Mouse (Mus musculus) cerebellum, adult 8-10 months (tissue): ENCODE data around the gene Enpp6.

Experiments
- DNase-seq: peaks from one replicate; pipeline ENCODE4 v3.0.0; 2022

The Enpp6 gene

DNA sequence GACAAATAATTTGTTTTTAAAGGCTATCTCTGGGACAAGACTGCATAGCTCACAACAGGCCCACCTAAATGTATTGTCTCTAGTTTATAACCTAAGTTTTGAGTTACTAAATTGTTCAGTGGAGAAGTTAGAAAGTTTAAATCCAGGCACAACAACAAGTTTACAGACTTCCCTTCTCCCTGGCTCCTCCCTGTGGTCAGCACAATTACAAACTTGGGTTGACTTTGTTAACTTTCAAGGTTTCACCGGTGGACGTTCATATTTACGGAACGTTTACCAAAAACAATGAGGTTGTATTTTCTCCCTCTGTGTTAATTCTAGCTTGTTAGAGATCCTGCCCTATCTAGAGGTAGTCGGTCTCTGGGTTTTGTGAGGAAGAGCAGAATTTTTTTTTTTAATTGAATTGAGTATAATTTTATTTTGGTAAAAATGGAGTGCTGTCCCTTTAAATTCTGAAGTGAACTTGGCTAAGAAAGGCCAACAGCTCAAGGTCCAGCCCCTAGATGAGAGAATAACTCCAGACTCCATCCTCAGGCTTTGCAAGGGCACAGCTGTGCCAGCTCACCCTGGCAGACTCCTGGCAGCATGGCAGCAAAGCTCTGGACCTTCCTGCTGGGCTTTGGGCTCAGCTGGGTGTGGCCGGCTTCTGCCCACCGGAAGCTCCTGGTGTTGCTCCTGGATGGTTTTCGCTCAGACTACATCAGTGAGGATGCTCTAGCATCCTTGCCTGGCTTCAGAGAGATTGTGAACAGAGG, at the start of gene Enpp6:
Enpp6 (plus strand) TSS at position 502 of the 755 bp plus-strand sequence.
- DNase-seq: no peak

DNA sequence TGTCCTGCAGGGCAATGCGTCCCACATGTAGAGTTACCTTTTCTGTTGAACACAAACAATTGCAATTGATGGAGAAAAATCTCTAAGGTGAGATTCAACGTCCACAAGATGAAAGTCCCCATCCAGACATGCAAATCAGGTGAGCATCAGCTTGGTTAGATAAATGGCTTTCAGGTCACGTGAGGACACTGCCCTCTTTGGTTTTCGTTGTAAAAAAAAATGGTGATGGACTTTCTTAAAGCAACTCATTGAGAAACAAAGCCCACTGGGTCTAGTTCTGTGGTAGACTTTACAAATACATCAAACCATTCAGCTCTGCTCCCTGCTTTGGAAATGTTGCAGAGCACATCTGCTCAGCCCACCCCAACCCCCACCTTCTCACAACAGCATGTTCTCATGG, 48.5 kb upstream of the Enpp6 start:
- DNase-seq: no peak

DNA sequence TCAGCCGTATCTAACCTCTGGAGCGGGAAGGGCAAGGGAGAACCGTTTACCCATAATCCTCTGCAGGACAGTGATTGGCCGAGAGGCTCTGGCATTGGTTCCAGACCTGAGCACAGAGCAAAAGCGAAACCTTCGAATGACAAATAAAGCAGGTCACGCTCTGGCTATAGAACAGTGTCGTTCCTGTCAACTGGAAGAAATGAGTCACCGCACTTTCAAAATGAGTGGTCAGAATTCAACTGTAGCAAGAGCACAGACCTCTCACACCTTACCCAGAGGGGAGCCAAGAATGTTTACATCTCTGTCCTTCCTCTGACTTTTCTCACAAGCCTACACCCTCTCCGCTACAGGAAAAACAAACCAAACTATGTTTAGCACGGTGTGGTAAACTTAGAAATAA, 45.4 kb upstream of the Enpp6 start:
- DNase-seq: no peak

DNA sequence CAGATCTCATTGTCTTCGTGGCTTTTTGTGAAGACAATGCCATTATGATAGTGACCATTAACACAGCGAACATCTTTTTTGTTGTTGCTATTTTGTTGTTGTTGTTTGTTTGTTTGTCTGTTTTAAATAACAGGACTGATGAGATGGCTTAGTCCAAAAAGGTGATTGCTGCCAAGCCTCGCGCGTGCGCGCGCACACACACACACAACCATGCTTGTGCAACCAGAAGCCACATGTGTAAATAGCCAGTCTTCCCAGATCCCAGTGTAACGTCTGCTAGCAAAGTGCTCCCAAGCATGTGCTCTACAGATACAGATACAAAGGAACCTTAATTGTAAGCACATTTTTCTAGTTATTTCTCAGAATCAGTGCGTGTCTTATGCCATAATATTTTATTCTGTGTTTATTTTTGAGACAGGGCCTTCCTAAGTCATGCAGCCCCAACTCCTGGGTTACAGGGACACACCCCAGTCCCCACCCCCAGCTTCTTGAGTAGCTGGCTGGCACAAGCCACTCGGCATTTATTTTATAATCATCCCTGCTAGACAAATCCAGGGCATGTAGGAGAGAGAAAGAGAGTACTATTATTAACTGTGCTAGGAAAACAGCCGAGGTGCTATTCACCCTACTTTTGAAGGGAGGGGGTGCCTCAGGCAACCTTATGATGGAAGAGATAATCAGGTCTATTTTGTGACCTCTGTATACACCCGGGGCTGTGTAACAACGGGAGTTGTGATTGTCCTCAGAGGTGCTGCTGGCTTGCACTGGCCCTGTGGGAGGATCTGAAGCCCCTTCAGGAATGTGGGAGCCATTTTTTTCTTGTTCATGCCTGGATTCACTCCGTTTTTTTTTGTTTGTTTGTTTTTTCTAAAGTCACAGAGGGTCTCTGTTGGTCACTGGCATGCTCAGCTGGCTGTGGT, 44.7 kb upstream of the Enpp6 start:
- no peak for DNase-seq

DNA sequence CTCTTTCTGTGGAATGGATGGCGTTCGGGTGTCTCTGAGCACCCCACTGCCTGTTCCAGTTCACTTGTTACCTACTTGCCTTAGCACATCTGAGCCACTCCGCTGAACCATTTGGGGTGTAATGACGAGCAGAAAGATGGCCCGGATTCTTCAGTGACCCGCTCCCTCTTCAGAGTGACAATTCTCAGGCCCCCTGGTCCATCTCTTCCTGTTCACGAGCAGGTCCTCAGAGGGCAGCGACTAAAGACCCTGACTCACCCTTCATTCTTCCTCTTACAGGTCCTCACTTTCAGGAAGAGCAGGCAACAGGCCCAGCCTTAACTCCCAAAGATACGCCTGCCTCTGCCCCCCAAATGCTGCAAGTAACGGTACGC, 44.0 kb upstream of the Enpp6 start:
- no peak for DNase-seq

DNA sequence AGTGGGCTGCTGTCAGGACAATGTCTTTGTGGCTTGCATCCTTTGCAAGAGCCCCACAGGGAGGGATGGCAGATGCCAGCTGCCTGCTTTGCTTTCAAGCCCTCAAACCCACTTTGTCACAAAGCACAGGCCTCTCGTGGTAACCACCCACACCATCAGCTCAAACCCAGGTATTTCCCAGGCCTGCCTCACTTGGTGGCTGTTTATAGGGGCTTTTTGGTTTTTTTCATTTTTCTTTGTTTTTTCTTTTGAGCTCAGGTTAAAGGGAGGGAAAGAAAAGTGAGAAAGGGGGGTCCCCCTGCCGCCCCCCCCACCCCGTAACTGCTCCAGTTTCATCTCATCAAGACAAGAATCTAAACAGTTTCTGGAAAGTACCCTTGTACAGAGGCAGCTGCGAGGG, 43.4 kb upstream of the Enpp6 start:
- no peak for DNase-seq

DNA sequence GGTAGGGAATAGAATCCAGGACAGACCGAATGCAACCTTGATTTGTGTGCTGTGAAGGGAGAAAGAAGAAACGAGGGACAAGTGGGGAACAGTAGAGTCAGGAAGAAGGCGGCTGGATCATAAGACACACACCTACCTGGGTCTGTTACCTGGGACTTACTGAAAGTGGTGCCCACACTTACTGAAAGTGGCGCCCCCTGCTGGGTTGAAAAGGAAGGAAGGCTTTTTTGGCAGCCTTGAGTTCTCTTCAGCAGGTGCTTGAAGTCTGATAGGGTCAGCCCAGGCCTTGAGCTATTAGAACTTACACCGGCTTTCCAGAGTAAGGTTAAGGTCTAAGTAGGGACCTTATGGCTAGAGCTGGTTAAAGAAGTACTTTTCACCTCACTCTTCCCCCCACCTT, 40.5 kb upstream of the Enpp6 start:
- DNase-seq: no peak

DNA sequence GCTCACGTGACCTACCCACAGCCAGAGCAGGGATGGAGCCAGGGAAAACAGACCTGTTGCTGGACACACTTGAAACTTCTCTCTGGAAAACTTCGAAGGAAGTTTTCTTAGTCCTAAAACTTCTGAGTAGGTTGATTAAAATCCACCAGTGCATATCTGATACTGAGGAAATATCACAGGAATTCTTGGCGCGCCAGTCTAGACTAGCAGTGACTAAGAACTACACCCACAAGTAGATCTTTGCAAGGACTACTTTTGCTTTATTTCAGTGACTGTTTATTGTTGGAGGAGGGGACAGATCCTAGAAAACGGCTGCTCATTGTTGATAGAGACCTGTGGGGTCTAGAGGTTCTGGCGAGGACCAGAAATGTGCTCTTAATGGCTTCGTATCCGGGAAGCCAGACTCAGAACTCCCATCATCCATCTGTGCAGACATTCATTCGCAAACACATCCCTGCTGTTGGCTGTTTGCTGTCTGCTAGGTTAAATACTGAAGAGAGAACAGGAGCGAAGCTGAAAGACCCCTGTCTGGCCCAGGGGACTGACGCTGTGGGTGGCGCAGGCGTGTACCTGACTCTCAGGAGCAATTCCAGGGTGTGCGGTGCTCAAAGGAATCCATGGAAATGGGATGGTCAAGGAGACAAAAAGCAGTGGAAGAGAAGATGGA, 38.5 kb upstream of the Enpp6 start:
- DNase-seq: no peak

DNA sequence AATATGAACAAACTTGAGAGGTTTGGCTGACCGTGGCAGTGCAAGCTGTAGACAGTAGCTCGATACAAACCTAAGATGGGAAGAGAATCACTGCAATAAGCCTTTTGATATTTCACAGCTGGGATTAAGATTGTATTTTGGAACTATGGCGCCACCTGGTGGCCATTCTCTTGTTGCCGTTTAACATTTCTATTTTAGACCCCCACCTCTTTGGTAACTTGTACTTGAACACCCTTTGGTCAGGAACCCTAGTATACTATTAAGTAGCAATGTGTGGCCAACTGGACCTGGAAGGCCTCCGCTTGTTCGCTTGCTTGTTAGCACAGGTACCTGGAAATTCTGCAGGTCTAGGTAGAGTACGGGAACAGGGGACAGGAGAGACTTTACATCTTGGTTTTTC, 33.2 kb upstream of the Enpp6 start:
- peak; percentile 51 for DNase-seq

DNA sequence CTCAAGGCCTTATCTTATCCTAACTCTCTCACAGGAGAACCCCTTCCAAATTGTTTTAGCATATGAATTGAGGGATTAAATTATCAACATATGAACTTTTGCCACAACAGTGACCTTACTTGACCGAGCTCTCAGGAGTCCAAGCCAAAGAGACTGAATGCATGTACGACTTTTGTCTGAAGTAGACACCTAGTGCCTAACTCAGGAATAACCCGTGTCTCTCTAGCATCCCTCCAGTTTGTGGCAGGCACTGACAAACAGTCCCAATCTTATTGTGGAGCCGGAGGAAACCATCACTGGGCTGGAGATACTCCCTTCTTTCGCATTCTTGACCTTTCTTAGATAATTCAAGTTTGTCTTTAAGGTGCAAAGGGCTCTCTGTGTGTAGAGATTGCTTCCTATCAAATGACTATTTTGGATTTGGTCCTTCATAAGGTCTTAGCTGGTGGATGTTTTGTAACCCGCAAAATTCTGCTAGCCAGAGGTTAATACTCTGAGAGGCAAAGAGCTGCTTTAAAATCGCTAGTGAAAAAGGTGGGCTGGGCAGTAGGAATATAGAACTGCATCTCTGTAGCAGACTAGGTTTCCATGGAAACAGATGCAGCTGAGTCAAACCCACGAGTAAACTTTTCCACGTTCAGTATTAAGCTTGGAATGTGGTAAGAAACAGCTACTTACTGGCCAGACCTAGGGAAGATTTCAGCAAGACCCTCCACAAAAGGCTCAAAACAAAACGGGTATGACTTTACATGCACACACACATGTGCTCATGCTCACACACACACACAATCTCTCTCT, 23.9 kb upstream of the Enpp6 start:
- DNase-seq: no peak

DNA sequence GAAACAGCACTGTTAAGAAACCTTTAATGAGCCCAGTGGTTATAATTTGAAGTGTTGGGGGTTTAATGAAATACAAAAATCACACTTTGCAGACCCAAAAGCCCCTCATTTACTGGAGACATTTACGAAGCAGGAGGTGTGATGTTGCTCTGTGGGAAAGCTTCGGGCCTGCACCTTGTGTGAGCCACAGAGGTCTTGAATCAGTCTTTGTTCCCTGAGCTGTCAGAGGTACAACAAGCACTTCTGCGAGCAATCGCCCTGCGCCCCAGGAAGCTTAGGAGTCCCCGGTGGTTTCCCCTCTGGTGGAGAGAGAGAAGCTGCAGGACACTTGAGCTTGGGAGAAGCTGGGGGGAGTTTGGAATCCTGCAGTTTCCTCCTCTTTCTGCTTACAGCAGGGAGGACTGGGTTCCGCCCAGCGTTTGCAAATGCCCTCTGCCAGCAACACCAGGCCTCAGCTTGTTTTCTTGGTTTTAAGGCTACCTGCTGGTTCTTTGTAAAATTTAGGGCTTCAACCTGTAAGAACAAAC, 23.0 kb upstream of the Enpp6 start:
- DNase-seq: no peak

DNA sequence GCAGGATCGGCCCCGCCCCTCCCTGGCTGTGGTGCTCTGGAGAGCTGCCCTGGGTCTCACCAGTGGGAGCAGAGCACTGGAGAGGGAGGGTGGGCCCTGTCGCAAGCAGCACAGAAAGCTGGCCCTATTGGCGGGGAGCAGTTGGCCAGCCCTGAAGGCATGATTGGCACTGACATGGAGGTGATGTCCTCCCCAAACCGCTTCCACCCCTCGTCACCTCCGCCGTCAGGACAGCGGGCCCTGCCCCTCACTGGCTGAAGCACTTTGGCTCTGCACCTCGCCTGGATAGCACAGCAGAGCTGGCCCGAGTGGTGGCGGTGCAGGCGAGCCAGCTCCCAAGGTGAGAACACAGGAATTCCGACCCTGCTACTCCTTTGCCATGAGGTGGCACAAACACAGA, 20.9 kb upstream of the Enpp6 start:
- DNase-seq: no peak

DNA sequence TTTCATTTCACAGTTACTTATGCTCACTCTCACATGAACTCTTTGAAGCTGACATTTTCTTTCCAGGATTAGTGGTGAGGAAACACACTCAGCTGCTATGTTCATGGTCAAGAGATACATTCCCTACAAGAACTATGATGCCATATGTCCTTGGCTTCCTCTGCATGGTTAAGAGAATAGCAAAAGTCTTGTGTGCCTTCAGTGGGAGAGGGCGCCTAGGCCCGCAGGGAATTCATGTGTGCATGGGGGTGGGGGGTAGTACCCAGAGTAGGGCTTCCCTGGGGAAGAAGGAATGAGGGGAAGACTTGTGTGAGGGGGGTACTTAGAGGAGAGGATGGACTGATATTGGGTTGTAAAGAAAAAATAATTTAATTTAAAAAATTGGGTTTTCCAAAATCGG, 18.0 kb upstream of the Enpp6 start:
- no peak for DNase-seq

DNA sequence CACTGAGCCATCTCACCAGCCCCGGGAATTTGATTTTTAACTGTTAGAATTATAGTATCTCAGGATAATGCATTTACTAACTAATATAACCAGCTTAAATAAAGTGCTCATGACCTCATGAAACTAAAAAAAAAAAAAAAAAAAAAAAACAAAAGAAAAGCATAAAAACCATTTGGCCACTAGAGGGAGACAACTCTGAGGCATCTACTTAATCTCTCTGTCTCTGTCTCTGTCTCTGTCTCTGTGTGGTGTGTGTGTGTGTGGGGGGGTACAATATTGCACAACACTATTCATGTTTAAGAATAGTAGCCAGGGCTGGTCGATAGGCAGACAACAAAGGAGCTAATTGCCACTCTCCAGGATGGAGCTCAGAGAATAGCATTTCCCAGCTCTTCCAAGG, 17.3 kb upstream of the Enpp6 start:
- DNase-seq: no peak

DNA sequence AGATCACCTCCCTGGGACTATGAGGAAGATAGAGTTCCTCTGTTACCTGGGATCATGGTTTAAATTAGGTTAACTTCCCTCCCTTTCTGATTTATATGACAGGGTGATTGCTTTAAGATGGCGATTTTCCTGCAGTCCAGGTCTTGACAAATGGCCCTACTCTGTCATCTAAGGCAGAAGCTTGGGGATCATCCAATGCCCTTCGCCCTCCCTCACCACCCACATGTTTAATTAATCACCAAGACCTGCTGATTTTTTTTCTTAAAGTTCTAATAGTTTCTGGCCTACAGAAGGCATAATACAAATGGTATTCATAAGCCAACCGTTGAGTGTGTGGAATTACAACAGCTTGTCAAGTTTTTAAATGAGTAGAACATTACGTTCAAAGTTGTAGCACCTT, 9.3 kb upstream of the Enpp6 start:
- DNase-seq: no peak

DNA sequence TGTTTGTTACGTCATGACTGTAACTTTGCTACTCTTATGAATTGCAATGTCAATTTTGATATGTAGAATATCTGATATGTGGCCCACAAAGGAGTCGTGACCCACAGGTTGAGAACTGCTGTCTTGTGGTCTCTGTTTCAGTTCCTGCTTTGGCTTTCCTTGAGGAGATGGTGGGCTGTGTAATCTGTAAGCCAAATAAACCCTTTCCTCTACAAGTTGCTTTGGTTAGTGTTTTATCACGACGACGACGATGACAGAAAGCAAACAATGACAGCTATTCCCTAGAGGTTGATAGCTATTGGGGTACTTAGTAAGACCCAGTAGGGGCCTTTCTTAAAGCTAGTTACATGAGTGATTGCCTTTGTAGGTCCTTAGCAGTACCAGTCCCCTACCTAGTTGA, 4.5 kb upstream of the Enpp6 start:
- no peak for DNase-seq

DNA sequence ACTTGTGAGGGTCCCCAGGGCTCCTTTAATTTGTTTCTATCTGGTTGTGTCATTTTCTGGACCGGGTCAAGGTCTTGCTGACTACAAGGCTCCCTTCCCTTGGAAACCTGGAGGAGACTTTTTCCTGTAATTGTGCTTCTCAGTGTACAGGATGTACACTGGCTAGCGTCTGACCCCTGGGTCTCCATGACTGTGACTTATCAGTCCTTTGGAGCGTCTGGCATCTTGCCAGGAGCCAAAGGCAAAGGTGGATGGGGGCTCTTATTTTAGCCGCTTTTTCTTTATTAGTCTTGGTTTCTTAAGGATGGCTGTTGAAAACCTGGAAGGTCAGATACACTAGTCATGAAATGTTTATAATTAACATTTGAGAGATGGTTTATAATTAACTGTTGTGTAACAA, 3.9 kb upstream of the Enpp6 start:
- DNase-seq: no peak

DNA sequence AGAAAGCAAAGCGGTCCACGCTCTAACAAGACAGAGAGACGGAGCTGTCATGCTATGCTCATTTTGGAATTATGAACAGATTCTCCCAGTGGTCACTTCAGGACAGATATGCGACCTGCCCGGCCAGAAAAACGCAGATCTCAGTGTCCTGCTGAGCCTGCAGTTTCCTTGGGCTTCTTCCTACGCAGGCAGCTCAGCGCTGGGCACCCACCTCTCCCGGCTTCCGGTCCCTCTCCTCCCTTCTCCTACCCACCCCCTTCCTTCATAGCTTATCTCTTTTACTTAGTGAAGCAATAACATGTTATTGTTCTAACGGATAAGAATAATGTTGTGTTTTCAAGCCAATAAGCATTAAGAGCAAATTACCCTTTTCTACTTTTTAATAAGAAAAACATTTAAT, 2.0 kb upstream of the Enpp6 start:
- no peak for DNase-seq

DNA sequence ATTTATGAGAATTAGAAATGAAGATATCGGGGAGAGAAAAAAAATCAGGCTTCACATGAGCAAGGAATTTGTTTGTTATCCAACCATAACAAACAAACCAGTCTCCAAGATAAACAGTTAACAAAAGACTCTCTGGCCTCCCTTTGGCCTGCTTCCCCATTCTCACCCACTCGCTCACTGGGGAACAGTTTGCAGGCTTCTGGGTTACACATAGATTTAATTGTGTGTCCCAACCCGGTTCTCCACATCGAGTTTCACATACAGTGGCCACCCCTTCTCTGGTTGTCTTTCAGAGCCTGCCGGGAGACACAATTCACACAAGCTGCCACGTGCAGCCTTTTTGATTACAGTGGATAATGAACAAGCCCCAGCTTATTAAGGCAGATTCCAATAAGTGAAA, 1.7 kb downstream of the Enpp6 start:
- no peak for DNase-seq

DNA sequence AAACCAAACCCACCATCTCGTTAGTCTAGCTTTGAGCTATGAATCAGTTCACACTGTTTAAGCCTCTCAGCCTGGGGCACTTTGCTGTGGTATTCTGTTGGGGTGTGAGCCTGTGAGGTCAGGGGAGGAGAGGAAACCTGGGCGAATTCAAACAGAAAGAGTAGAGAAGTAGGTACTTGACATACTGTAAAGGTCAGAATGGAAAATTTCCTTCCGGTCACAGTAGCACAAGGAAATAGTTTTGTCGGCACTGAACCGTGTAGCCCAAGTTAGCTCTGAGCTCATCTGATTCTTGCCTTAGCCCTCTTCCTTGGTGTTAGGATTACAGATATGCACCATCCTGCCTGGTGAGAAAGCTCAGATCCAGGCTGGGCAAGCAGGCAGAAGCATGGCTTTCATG, 4.4 kb downstream of the Enpp6 start:
- no peak for DNase-seq

DNA sequence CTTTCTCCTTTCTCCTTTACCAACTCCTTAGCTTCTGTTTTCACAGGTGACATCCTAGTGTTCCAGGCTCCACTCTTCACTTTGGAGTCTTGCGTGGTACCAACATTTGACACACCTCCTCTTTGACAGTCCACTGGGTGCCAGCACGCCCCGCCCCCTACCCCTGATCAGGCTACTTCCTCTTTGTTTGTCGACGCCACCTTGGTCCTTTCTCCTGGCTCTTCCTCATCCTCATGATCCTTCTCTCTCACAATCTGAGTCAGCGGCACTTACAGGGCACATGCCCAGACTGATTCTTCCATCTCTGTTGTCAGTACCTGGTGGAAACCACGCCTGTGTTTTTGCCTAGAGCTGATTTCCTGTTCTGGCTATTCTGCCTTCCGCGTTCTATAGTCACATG, 5.9 kb downstream of the Enpp6 start:
- DNase-seq: no peak

DNA sequence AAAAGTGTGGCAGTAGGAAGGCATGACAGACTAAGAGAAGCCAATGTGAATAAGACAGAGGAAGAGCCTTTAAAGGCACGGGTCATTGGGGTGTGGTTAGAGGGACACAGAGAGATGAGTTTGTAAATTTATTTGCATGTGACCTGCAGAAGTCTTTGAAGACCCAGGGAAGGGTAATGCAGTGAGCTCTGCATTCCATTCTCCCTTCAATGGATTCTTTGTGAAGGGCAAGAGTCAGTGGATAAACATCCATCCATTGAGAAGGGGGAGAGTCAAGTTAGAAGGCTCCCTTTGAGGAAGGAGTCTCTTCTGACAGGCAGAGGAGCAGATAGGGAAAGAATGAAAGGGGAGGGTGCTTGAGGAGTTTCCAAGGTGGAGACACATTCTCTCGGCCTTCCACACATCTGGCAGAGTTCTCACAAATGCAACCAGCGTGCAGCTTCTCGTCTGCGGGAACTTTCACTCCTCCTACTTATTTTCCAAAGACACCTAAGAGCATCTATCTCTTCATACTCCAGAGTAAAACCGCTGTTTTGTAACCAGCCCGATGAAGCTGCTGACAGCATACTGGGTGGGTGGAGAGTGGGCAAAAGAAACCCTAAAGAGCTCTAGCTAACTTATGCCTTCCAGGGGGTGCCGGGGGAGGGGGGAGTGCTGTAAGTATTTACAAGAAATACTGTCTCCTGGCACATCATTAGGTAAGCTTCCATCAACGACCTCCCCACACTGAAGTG, 9.4 kb downstream of the Enpp6 start:
- DNase-seq: no peak
